Comparison of ENCODE assay signal across 1 mouse cellular context in genomic region chr11:49077012-49077411, GRCm38 (mm10).
TF ChIP-seq lines count a peak whose summit lies in the region.

No protein-coding gene starts in this region.

TF ChIP-seq in myocyte, 11 proteins besides CTCF, POLR2A, EP300 and RAD21:
- TF ChIP-seq TCF12 (IDR thresholded peaks at IDR 0.05; ENCODE audit: insufficient read depth, poor library complexity, severe bottlenecking), result no peak
- TF ChIP-seq E2F4 (IDR thresholded peaks at IDR 0.05; ENCODE audit: insufficient read depth), result no peak
- no peak for TF ChIP-seq SRF (IDR thresholded peaks at IDR 0.05; ENCODE audit: control insufficient read depth, insufficient read length, low read depth)
- TF ChIP-seq MYOD1 (IDR thresholded peaks at IDR 0.05; ENCODE audit: control insufficient read depth in 1 of 3, insufficient read length in 2 of 3, low read depth in 2 of 3), result no peak
- no peak for TF ChIP-seq CEBPB (IDR thresholded peaks at IDR 0.05; ENCODE audit: insufficient read depth, poor library complexity, severe bottlenecking)
- no peak for TF ChIP-seq TCF3 (IDR thresholded peaks at IDR 0.05; ENCODE audit: insufficient read length, low read depth)
- no peak for TF ChIP-seq REST (IDR thresholded peaks at IDR 0.05; ENCODE audit: insufficient read depth, insufficient read length)
- TF ChIP-seq USF1 (IDR thresholded peaks at IDR 0.05; ENCODE audit: low read depth), result no peak
- TF ChIP-seq MAX (IDR thresholded peaks at IDR 0.05; ENCODE audit: low read depth), result no peak
- TF ChIP-seq POLR2AphosphoS2 (IDR thresholded peaks at IDR 0.05; ENCODE audit: insufficient read length, low read depth), result no peak
TF ChIP-seq in myocyte: peak in this region for 0.
